Mouse (Mus musculus): Measurements from ENCODE around the gene Acp4. TPM values are rescaled to one million over a fixed set of nuclear protein-coding genes. Genes with fewer than 3 reads are reported as not detected.
"Not testable (repeated sequence)": the region's sequence is repeated elsewhere in the genome, so short reads cannot be mapped to it uniquely, and the experiment has no call there.

The Acp4 gene
- total and polyA plus RNA-seq, 2 experiments: not detected

- Histone ChIP-seq H3K79me2 (ENCODE audit: control insufficient read depth, insufficient read depth, low read length) (no peaks in the 10 kb centered on the region), H3K27me3 (ENCODE audit: control insufficient read depth, insufficient read depth, low read length) (no peaks in the 10 kb centered on the region), H3K4me1 (ENCODE audit: control insufficient read depth, insufficient read depth, low read length) (peaks cover 15% of the 10 kb centered on the region), H3K4me3 (ENCODE audit: insufficient read depth, low read depth, low read length) (no peak overlapping the region), H3K27ac (replicated peaks; ENCODE audit: insufficient read depth, low read depth, low read length) (peak overlapping the region; percentile 55), H3K36me3 (ENCODE audit: control insufficient read depth, insufficient read depth, low read length) (no peaks in the 10 kb centered on the region), H3K9ac (ENCODE audit: low read depth, low read length) (no peak overlapping the region)
- peak; percentile 73 for DNase-seq (ENCODE audit: extremely low read depth, low read depth, low spot score)
- no peak for TF ChIP-seq CTCF (IDR thresholded peaks at IDR 0.05; ENCODE audit: low read depth, low read length)
- no peak for TF ChIP-seq POLR2A (IDR thresholded peaks at IDR 0.05; ENCODE audit: extremely low read depth, insufficient read depth, low read length)
- 18% methylated on average over 3 of the region's 3 CpGs for WGBS
These were observed 48.9 kb downstream of the Acp4 start for GRCm38 (mm10) chr7:44208307-44208706.

DNA sequence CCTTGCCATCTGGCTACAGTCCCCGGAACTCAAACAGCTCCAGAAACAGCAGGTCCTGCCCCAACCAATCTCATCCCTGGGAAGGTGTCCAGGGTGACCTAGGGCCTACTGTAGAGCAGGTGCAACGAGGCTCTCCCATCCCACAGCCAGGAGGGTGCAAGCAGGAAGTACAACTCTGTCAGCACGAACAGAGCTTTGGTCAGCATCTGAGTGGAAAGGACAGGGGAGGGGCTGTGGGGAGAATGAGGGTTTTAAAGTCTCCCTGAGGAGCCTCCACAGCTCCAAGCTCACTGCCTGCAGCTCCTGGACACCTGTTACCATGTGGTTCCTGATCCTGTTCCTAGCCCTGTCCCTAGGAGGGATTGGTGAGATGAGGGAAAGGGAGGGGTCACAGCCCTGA, 50.0 kb downstream of the Acp4 start, which contains the start of gene Klk1b4:
Klk1b4 (plus strand) TSS at position 301 of the 400 bp plus-strand sequence.
- not testable (repeated sequence) for H3K79me2 ChIP-seq (ENCODE audit: control insufficient read depth, insufficient read depth, low read length); H3K4me3 ChIP-seq (ENCODE audit: insufficient read depth, low read depth, low read length); H3K9ac ChIP-seq (ENCODE audit: low read depth, low read length); H3K36me3 ChIP-seq (ENCODE audit: control insufficient read depth, insufficient read depth, low read length); H3K27me3 ChIP-seq (ENCODE audit: control insufficient read depth, insufficient read depth, low read length)
- 10% methylated on average over 3 of the region's 3 CpGs for WGBS
- peaks cover 15% of the 10 kb centered on the region for H3K4me1 ChIP-seq (ENCODE audit: control insufficient read depth, insufficient read depth, low read length)
- peak within 1 kb of the TSS; percentile 15; the same call in 1 of the 2 replicates for H3K27ac ChIP-seq (replicated peaks; ENCODE audit: insufficient read depth, low read depth, low read length)
- DNase-seq (ENCODE audit: extremely low read depth, low read depth, low spot score): peak; percentile 69

Other genes with a start within 250 kb of the Acp4 start
- gene Klk1b26, start 245.2 kb downstream of the Acp4 start, total RNA-seq (2014; rRNA removed): not detected in 2 replicates
- gene Klk1b26, start 245.2 kb downstream of the Acp4 start, polyA plus RNA-seq (2012; rRNA removed): not detected in 2 replicates
- gene Klk1b27, start 205.1 kb downstream of the Acp4 start, total RNA-seq (2014; rRNA removed): not detected in 2 replicates
- gene Klk1b27, start 205.1 kb downstream of the Acp4 start, polyA plus RNA-seq (2012; rRNA removed): 0.10 TPM in 1 of 2 replicates, not detected in the other
- gene Klk1b21, start 155.1 kb downstream of the Acp4 start, total RNA-seq (2014; rRNA removed): not detected in 2 replicates
- gene Klk1b21, start 155.1 kb downstream of the Acp4 start, polyA plus RNA-seq (2012; rRNA removed): not detected in 2 replicates
- not detected in 2 replicates for gene Klk1b22, start 144.7 kb downstream of the Acp4 start, total RNA-seq (2014; rRNA removed)
- 0.51 TPM in 1 of 2 replicates, not detected in the other for gene Klk1b22, start 144.7 kb downstream of the Acp4 start, polyA plus RNA-seq (2012; rRNA removed)
- not detected in 2 replicates for gene Klk1b16, start 120.6 kb downstream of the Acp4 start, total RNA-seq (2014; rRNA removed)
- not detected in 2 replicates for gene Klk1b16, start 120.6 kb downstream of the Acp4 start, polyA plus RNA-seq (2012; rRNA removed)
- not detected in 2 replicates for gene Klk1b24, start 69.1 kb downstream of the Acp4 start, total RNA-seq (2014; rRNA removed)
- not detected in 2 replicates for gene Klk1b24, start 69.1 kb downstream of the Acp4 start, polyA plus RNA-seq (2012; rRNA removed)
- not detected in 2 replicates for gene Klk1b3, start 59.2 kb downstream of the Acp4 start, total RNA-seq (2014; rRNA removed)
- not detected in 2 replicates for gene Klk1b3, start 59.2 kb downstream of the Acp4 start, polyA plus RNA-seq (2012; rRNA removed)
- gene Klk1b4, start 49.9 kb downstream of the Acp4 start, total RNA-seq (2014; rRNA removed): 2.0 and 2.6 TPM in 2 replicates
- gene Klk1b4, start 49.9 kb downstream of the Acp4 start, polyA plus RNA-seq (2012; rRNA removed): 4.5 and 7.4 TPM in 2 replicates
- gene Klk1b5, start 41.4 kb downstream of the Acp4 start, total RNA-seq (2014; rRNA removed): 0.28 TPM in 1 of 2 replicates, not detected in the other
- gene Klk1b5, start 41.4 kb downstream of the Acp4 start, polyA plus RNA-seq (2012; rRNA removed): not detected in 2 replicates
- gene Klk1, start 32.0 kb downstream of the Acp4 start, total RNA-seq (2014; rRNA removed): 2.2 and 11.1 TPM in 2 replicates
- 0.57 and 1.9 TPM in 2 replicates for gene Klk1, start 32.0 kb downstream of the Acp4 start, polyA plus RNA-seq (2012; rRNA removed)
- gene Gm36864, start 21.2 kb downstream of the Acp4 start, total RNA-seq (2014; rRNA removed): not detected in 2 replicates
- not detected in 2 replicates for gene Gm36864, start 21.2 kb downstream of the Acp4 start, polyA plus RNA-seq (2012; rRNA removed)
- gene 1700028J19Rik, start 10.7 kb downstream of the Acp4 start, total RNA-seq (2014; rRNA removed): 0.18 and 0.20 TPM in 2 replicates
- gene 1700028J19Rik, start 10.7 kb downstream of the Acp4 start, polyA plus RNA-seq (2012; rRNA removed): 0.77 and 1.4 TPM in 2 replicates
- 6.1 and 7.2 TPM in 2 replicates for gene 2410002F23Rik, start 10.7 kb downstream of the Acp4 start, total RNA-seq (2014; rRNA removed)
- 14.3 and 30.1 TPM in 2 replicates for gene 2410002F23Rik, start 10.7 kb downstream of the Acp4 start, polyA plus RNA-seq (2012; rRNA removed)
- not detected in 2 replicates for gene Gm15517, start 4.1 kb upstream of the Acp4 start, total RNA-seq (2014; rRNA removed)
- not detected in 2 replicates for gene Gm15517, start 4.1 kb upstream of the Acp4 start, polyA plus RNA-seq (2012; rRNA removed)
- gene Clec11a, start 49.5 kb upstream of the Acp4 start, total RNA-seq (2014; rRNA removed): 1.3 and 1.9 TPM in 2 replicates
- gene Clec11a, start 49.5 kb upstream of the Acp4 start, polyA plus RNA-seq (2012; rRNA removed): 2.0 and 2.4 TPM in 2 replicates
- under 0.01 TPM in 1 of 2 replicates, not detected in the other for gene Shank1, start 52.9 kb upstream of the Acp4 start, total RNA-seq (2014; rRNA removed)
- 0.04 and 0.06 TPM in 2 replicates for gene Shank1, start 52.9 kb upstream of the Acp4 start, polyA plus RNA-seq (2012; rRNA removed)
- 1.4 and 2.6 TPM in 2 replicates for gene Syt3, start 126.7 kb upstream of the Acp4 start, total RNA-seq (2014; rRNA removed)
- gene Syt3, start 126.7 kb upstream of the Acp4 start, polyA plus RNA-seq (2012; rRNA removed): 4.9 and 7.1 TPM in 2 replicates
- not detected in 2 replicates for gene 1700008O03Rik, start 128.4 kb upstream of the Acp4 start, total RNA-seq (2014; rRNA removed)
- 0.22 and 0.27 TPM in 2 replicates for gene 1700008O03Rik, start 128.4 kb upstream of the Acp4 start, polyA plus RNA-seq (2012; rRNA removed)
- 0.07 TPM in 1 of 2 replicates, not detected in the other for gene Lrrc4b, start 171.6 kb upstream of the Acp4 start, total RNA-seq (2014; rRNA removed)
- not detected in 2 replicates for gene Lrrc4b, start 171.6 kb upstream of the Acp4 start, polyA plus RNA-seq (2012; rRNA removed)
- 146 and 158 TPM in 2 replicates for gene Aspdh, start 208.0 kb upstream of the Acp4 start, total RNA-seq (2014; rRNA removed)
- 537 and 608 TPM in 2 replicates for gene Aspdh, start 208.0 kb upstream of the Acp4 start, polyA plus RNA-seq (2012; rRNA removed)
- 25.5 and 27.1 TPM in 2 replicates for gene Josd2, start 210.6 kb upstream of the Acp4 start, total RNA-seq (2014; rRNA removed)
- 99.7 and 206 TPM in 2 replicates for gene Josd2, start 210.6 kb upstream of the Acp4 start, polyA plus RNA-seq (2012; rRNA removed)
- gene Emc10, start 239.2 kb upstream of the Acp4 start, total RNA-seq (2014; rRNA removed): 29.7 and 40.5 TPM in 2 replicates
- gene Emc10, start 239.2 kb upstream of the Acp4 start, polyA plus RNA-seq (2012; rRNA removed): 227 and 287 TPM in 2 replicates
- gene Fam71e1, start 239.2 kb upstream of the Acp4 start, total RNA-seq (2014; rRNA removed): 1.7 and 1.8 TPM in 2 replicates
- gene Fam71e1, start 239.2 kb upstream of the Acp4 start, polyA plus RNA-seq (2012; rRNA removed): 4.1 and 4.7 TPM in 2 replicates

Measured in liver, adult 2 months (tissue).